Mouse (Mus musculus): ENCODE data around the gene Gm1140.
"Not testable (repeated sequence)": the region's sequence is repeated elsewhere in the genome, so short reads cannot be mapped to it uniquely, and the experiment has no call there.

The Gm1140 gene

DNA sequence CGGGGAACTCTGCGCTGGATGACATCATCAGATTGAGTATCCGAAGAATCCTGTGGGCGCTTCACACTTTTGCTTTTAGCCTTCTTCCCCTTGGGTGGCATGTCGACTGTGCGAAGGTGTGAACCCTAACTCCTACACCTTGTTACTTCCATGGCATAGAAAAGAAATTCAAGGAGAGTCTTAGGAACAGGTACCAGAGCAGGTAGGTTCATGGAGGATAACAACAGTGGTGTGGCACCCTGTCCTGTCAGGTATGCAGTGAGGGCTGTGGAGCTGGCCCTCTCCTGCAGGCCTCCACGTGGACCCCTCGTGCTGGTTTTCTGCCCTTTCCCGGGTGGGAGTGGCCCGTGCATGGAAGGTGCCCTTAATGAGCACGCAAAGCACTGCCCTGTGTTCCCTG, at the start of gene Gm1140:
Gene Gm1140, minus strand, starts transcription at position 101 of the 400 bp plus-strand sequence.
- DNase-seq (ENCODE audit: low read depth, low spot score): not testable (repeated sequence)

DNA sequence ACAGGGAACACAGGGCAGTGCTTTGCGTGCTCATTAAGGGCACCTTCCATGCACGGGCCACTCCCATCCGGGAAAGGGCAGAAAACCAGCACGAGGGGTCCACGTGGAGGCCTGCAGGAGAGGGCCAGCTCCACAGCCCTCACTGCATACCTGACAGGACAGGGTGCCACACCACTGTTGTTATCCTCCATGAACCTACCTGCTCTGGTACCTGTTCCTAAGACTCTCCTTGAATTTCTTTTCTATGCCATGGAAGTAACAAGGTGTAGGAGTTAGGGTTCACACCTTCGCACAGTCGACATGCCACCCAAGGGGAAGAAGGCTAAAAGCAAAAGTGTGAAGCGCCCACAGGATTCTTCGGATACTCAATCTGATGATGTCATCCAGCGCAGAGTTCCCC, 2.0 kb upstream of the Gm1140 start, which contains the start of gene Gm14692:
Gene Gm14692, plus strand, starts transcription at position 301 of the 400 bp plus-strand sequence.
- not testable (repeated sequence) for DNase-seq (ENCODE audit: low read depth, low spot score)

Data from A20 (cell line).